Mouse (Mus musculus): Measurements from ENCODE around the gene Auts2. TPM values are rescaled to one million over a fixed set of nuclear protein-coding genes. Genes with fewer than 3 reads are reported as not detected.

Gene Auts2
- polyA plus RNA-seq, 1 experiment from 2014 or later = 17.0 TPM

GRCm38 (mm10) chr5:131658822-131659515, 884.2 kb downstream of the Auts2 start:
- Histone ChIP-seq H3K27me3 (no peaks in the 10 kb centered on the region), H3K4me3 (no peak overlapping the region), H3K9ac (no peak overlapping the region), H3K9me3 (no peaks in the 10 kb centered on the region), H3K4me2 (no peak overlapping the region), H3K27ac (no peak overlapping the region), H3K4me1 (no peaks in the 10 kb centered on the region), H3K36me3 (no peaks in the 10 kb centered on the region)
- WGBS = 92% methylated on average over 19 of the region's 19 CpGs
- ATAC-seq (ENCODE audit: borderline replicate concordance, extremely low read depth, low FRiP score, low TSS enrichment) = no peak

- 84% methylated on average over 7 of the region's 7 CpGs for WGBS
- H3K9ac ChIP-seq = no peak overlapping the region
- no peaks in the 10 kb centered on the region for H3K36me3 ChIP-seq
- no peak overlapping the region for H3K27ac ChIP-seq
- no peaks in the 10 kb centered on the region for H3K27me3 ChIP-seq
- no peak overlapping the region for H3K4me2 ChIP-seq
- no peak for ATAC-seq (ENCODE audit: borderline replicate concordance, extremely low read depth, low FRiP score, low TSS enrichment)
- H3K4me3 ChIP-seq = no peak overlapping the region
- H3K9me3 ChIP-seq = no peaks in the 10 kb centered on the region
- no peaks in the 10 kb centered on the region for H3K4me1 ChIP-seq
Observed at GRCm38 (mm10) chr5:131654206-131654605, 888.9 kb downstream of the Auts2 start.

DNA sequence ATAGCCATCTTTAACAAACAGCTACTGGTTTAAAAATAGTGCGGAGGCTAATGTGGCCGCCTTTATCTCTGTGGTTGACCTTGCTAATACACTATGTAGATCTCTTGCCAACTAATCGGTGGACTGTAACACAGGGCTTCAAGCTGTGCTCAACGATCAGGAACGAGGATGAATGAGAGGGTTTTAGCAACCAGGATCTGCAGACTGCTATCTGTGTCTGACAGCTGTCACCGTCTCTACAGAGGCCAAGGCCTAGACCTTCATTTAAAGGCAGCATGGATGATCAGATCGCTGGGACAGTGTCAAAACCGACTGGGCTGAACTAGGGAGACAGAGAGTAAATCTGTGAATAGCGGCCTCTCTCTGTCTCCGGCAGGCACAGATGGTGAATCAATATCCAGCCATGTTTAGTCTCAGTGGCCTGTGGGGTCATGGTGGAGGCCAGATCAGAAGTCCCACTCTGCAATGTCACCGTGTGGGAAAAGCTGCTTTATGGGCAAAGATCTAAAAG, 892.7 kb downstream of the Auts2 start:
- Histone ChIP-seq H3K9ac (no peak overlapping the region), H3K27me3 (no peaks in the 10 kb centered on the region), H3K36me3 (no peaks in the 10 kb centered on the region), H3K9me3 (no peaks in the 10 kb centered on the region), H3K4me3 (no peak overlapping the region), H3K4me1 (0 out of 2 replicates have a peak, but pooled peaks cover 6% of the 10 kb centered on the region), H3K4me2 (no peak overlapping the region), H3K27ac (no peak overlapping the region)
- ATAC-seq (ENCODE audit: borderline replicate concordance, extremely low read depth, low FRiP score, low TSS enrichment) = no peak
- WGBS = 48% methylated on average over 11 of the region's 11 CpGs

- H3K4me1 ChIP-seq = 0 out of 2 replicates have a peak, but pooled peaks cover 6% of the 10 kb centered on the region
- H3K9ac ChIP-seq = no peak overlapping the region
- H3K4me3 ChIP-seq = no peak overlapping the region
- no peaks in the 10 kb centered on the region for H3K27me3 ChIP-seq
- ATAC-seq (ENCODE audit: borderline replicate concordance, extremely low read depth, low FRiP score, low TSS enrichment) = peak; percentile 71; the same call in 1 of the 2 replicates
- WGBS = 21% methylated on average over 4 of the region's 4 CpGs
- no peaks in the 10 kb centered on the region for H3K36me3 ChIP-seq
- no peaks in the 10 kb centered on the region for H3K9me3 ChIP-seq
- H3K27ac ChIP-seq = no peak overlapping the region
- H3K4me2 ChIP-seq = no peak overlapping the region
Observed at GRCm38 (mm10) chr5:131647683-131648119, 895.4 kb downstream of the Auts2 start.

DNA sequence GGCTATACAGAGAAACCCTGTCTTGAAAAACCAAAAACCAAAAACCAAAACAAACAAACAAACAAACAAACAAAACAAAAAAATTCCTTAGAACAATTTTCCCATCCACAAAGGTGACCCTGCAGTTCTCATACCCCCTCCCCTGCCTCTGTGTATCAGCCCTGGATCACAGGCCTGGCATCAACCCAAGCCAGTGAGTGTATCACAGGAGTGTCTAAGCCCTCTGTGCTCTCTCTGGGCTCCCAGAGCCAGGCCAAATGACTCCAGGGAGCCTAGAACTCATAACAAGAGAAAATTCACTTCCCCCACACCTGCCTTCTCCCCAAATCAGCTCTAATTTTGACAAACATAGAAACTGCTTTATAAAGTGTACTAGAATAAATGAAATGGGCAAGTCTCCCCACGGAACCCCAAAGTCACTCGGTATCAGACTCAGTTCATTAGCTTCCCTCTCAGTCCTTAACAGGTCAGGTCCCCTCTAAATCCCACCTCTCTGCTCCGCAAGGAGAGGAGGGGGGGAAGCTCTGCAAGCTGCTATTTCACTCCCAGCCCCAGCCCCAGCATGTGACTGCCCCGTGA, 896.0 kb downstream of the Auts2 start:
- ATAC-seq (ENCODE audit: borderline replicate concordance, extremely low read depth, low FRiP score, low TSS enrichment) = no peak
- Histone ChIP-seq H3K4me2 (no peak overlapping the region), H3K4me1 (0 out of 2 replicates have a peak, but pooled peaks cover 6% of the 10 kb centered on the region), H3K27ac (no peak overlapping the region), H3K36me3 (no peaks in the 10 kb centered on the region), H3K9me3 (no peaks in the 10 kb centered on the region), H3K9ac (no peak overlapping the region), H3K4me3 (no peak overlapping the region), H3K27me3 (no peaks in the 10 kb centered on the region)
- 56% methylated on average over 4 of the region's 4 CpGs for WGBS

GRCm38 (mm10) chr5:131646192-131646775, 896.9 kb downstream of the Auts2 start:
- 88% methylated on average over 10 of the region's 10 CpGs for WGBS
- 0 out of 2 replicates have a peak, but pooled peaks cover 6% of the 10 kb centered on the region for H3K4me1 ChIP-seq
- no peak for ATAC-seq (ENCODE audit: borderline replicate concordance, extremely low read depth, low FRiP score, low TSS enrichment)

GRCm38 (mm10) chr5:131645341-131646191, 897.6 kb downstream of the Auts2 start:
- Histone ChIP-seq H3K4me2 (no peak overlapping the region), H3K9ac (no peak overlapping the region), H3K4me1 (0 out of 2 replicates have a peak, but pooled peaks cover 6% of the 10 kb centered on the region), H3K27ac (no peak overlapping the region), H3K27me3 (no peaks in the 10 kb centered on the region), H3K36me3 (no peaks in the 10 kb centered on the region), H3K9me3 (no peaks in the 10 kb centered on the region), H3K4me3 (no peak overlapping the region)
- no peak for ATAC-seq (ENCODE audit: borderline replicate concordance, extremely low read depth, low FRiP score, low TSS enrichment)
- WGBS = 74% methylated on average over 18 of the region's 18 CpGs

More at GRCm38 (mm10) chr5:131646192-131646775, 896.9 kb downstream of the Auts2 start:
- Histone ChIP-seq H3K4me2 (no peak overlapping the region), H3K9ac (no peak overlapping the region), H3K27ac (no peak overlapping the region), H3K9me3 (no peaks in the 10 kb centered on the region), H3K27me3 (no peaks in the 10 kb centered on the region), H3K36me3 (no peaks in the 10 kb centered on the region), H3K4me3 (no peak overlapping the region)

- Histone ChIP-seq H3K4me1 (0 out of 2 replicates have a peak, but pooled peaks cover 6% of the 10 kb centered on the region), H3K27ac (no peak overlapping the region), H3K9ac (no peak overlapping the region), H3K4me3 (no peak overlapping the region), H3K4me2 (no peak overlapping the region), H3K27me3 (no peaks in the 10 kb centered on the region), H3K9me3 (no peaks in the 10 kb centered on the region), H3K36me3 (no peaks in the 10 kb centered on the region)
- WGBS = 86% methylated on average over 6 of the region's 6 CpGs
- no peak for ATAC-seq (ENCODE audit: borderline replicate concordance, extremely low read depth, low FRiP score, low TSS enrichment)
Observed at GRCm38 (mm10) chr5:131644331-131644730, 898.8 kb downstream of the Auts2 start.

DNA sequence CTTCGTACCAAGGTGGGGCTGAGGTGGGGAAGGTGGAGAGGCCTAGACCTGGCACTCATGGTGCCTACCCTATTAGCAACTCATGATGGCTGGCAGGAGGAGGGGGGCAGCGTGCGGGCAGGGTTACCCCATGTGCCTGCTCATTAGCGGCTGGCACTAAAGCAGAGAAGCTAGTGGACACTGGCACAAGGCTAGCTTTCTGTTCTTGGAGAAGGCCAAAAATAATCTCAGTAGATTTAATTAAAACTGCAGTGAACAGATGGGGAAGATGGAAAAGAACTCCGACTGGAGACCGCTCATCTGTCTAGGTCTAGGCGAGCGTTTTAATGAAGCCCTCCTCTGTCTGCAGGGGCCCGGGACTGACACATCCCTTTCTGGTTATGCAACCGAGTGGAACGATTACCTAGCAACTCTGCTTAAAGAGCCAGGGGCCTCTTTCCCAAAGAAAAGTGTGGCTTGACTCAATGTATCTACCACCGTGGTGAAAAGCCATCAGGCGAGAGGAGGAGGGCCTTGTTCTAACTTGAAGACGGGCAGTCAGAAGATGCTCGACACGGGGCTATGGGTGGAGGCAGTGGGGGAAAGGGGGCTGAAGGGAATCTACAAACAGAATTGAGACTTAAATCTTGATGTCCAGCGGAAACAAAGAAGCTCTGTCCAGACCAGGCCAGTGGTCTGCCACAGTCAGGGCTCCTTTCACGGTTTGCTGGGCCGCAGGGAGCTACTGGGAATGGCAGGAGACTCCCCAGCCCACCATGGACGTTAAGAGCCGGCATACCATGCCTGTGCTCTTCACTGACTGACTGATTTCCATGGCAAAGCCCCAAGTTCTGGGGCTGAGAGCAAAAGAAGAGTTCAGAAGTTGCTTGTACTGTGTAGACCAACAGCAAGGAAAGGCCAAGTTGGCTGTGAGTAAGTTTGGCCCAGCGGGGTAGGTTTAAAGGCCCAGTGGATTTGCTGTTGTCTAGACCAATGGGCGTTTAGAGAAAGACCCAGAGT, 899.7 kb downstream of the Auts2 start:
- no peak overlapping the region for H3K4me3 ChIP-seq
- H3K9ac ChIP-seq = no peak overlapping the region
- H3K9me3 ChIP-seq = no peaks in the 10 kb centered on the region
- no peaks in the 10 kb centered on the region for H3K36me3 ChIP-seq
- no peak overlapping the region for H3K27ac ChIP-seq
- WGBS = 82% methylated on average over 23 of the region's 23 CpGs
- no peaks in the 10 kb centered on the region for H3K27me3 ChIP-seq
- 0 out of 2 replicates have a peak, but pooled peaks cover 6% of the 10 kb centered on the region for H3K4me1 ChIP-seq
- no peak for ATAC-seq (ENCODE audit: borderline replicate concordance, extremely low read depth, low FRiP score, low TSS enrichment)
- no peak overlapping the region for H3K4me2 ChIP-seq

- H3K9me3 ChIP-seq = no peaks in the 10 kb centered on the region
Observed at GRCm38 (mm10) chr5:131642752-131643151, 900.4 kb downstream of the Auts2 start.

More at GRCm38 (mm10) chr5:131642752-131643151, 900.4 kb downstream of the Auts2 start:
- no peak overlapping the region for H3K4me2 ChIP-seq
- H3K27ac ChIP-seq = no peak overlapping the region
- no peak overlapping the region for H3K4me3 ChIP-seq
- no peak overlapping the region for H3K9ac ChIP-seq
- H3K27me3 ChIP-seq = no peaks in the 10 kb centered on the region
- H3K36me3 ChIP-seq = no peaks in the 10 kb centered on the region
- 75% methylated on average over 2 of the region's 2 CpGs for WGBS
- no peak for ATAC-seq (ENCODE audit: borderline replicate concordance, extremely low read depth, low FRiP score, low TSS enrichment)
- 0 out of 2 replicates have a peak, but pooled peaks cover 6% of the 10 kb centered on the region for H3K4me1 ChIP-seq

All from lung, embryonic 15.5 days (tissue).